Mouse (Mus musculus): ENCODE measurements at regions not wholly inside any gene's neighbourhood (a gene's known extent, or its start where the extent isn't known, plus 50 kb on each side); places are given as distances from the start of the nearest gene placed in this dataset.
A peak's percentile ranks its signal among the peaks of the same experiment; 100 is the strongest.
"Not testable (repeated sequence)": the region's sequence is repeated elsewhere in the genome, so short reads cannot be mapped to it uniquely, and the experiment has no call there.

DNA sequence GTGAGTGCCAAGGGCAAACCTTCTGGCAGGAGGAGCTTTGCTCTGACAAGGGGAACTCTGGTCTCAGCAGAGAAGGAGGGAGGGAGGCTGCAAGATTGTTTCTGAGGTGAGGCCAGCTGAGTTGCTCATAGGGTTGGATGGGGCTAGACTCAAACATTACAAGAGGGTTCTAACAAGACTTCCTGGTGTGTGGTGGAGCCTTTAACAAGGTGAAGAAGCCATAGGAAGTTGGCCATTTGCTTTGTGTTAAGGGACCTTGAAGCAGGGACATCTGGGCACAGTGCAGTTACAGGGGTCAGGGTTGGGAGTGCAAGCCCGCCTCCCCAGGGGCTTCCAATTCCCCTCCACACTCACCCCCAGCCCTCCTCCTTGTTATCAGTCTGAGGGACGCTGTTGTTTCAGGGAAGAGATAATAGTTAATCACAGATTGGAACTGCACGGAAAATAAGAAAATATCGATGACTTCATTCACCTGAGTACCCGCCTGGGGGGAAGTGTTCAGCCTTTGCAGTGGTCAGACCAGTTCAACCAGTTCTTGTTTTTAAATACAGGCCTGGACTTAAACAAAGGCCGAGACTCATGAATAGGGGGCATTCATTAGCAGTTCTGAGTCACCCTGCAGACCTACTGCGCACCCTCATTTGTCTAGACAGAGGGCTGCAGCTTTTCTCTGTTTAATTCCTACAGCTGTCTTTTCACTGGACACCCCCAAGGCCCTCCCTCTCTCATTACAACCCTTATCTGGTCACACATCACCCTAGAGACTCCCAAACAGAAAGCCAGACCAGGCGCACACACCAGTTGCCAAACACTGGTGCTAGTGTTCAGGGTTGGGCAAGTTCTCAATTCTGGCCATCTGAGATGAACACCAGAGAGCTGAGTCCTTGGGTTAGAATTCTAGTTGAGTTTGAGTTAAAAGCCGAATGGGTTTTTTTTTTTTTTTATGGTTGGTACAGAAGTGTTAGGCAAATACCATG, 139.5 kb downstream of the Bcl2l11 start:
- DNase-seq (ENCODE audit: extremely low spot score, low spot score), result no peak

DNA sequence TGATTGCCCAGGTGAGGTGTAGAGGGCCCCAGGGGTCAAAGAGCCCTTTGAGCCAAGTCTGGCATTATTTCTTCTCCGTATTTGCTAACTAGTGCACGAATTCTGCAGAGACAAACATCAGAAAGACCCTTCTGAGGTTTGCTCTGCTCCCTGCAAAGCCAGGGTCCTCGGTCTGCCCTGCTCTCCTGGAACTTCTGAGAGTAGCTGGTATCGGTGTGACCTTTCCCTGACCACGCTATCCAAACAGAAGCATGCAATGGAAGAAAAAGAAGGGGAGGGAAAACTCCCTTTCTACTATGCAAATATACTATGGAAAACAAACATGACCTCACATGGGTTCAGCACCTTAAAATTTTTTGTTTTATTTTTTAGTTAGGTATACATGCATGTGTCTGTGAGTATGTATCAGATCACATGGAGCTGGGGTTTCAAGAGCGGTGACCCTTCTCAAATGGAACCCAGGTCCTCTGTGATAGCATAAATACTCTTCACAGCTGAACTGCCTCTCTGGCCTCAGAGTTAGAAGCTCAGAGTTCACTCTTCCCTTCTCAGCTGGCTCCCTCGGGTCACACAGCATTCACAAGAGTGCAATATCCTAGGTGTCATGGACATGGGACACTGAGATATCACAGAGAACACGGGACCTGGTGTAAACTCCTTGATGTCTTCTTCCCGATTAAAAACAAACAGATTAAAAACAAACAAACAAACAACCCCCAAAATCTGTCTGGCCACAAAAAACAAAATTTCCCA, 144.7 kb downstream of the Bcl2l11 start:
- DNase-seq (ENCODE audit: extremely low spot score, low spot score), result no peak

DNA sequence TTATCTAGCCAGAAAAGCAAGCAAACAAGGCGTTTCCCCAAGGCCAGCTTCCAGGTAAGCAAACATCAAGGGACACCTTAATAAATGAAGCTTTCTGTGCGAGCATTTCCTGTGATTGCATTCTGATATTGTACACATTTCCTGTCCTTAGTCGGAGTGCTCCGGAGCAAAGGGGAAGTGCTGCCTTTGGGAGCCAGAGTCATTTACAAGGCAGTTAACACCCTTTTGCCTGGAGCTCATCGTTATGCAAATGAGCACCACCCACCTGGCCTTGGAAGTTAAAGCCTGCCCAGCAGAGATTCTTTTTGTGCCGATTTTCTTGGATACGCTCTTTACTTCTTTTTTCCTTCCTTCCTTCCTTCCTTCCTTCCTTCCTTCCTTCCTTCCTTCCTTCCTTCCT, 147.0 kb downstream of the Bcl2l11 start:
- no peak for DNase-seq (ENCODE audit: extremely low spot score, low spot score)

DNA sequence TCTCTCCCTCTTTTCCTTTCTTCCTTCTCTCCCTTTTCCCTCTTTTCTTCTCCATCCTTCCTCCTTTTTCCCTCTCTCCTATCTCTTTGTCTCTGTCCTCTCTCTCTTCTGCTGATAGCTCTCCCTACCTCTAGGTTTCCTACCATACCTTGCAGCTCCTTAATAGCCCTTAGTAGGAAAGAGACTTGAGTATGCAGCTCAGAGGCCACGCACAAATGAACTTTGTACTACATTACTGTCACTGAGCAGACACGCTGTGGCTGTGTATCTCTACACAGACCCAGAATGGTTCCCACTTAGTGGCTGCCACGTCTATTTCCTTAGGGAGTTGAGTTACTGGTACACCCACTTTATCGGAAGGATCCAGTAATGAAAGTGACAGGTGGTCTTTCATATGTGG, 147.5 kb downstream of the Bcl2l11 start:
- DNase-seq (ENCODE audit: extremely low spot score, low spot score), result no peak

DNA sequence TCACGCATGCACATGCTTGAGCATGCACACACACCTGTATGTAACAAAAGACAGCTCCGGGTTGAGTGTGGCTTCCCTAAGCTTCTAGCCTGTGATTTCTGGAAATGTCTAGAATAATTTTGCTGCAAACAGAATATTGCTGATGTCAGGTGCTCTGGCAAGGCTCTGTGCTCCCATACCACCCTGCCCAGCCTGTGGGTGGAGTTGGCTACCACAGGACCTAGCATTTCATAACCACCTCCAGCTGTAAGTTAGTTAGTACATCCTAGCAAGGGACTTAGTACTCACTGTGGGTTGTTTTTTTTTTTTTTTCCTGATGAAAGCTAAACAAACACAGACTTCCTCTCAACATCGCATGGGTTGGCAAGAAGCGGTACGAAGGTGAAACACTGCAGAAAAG, 150.5 kb downstream of the Bcl2l11 start:
- DNase-seq (ENCODE audit: extremely low spot score, low spot score), result no peak

DNA sequence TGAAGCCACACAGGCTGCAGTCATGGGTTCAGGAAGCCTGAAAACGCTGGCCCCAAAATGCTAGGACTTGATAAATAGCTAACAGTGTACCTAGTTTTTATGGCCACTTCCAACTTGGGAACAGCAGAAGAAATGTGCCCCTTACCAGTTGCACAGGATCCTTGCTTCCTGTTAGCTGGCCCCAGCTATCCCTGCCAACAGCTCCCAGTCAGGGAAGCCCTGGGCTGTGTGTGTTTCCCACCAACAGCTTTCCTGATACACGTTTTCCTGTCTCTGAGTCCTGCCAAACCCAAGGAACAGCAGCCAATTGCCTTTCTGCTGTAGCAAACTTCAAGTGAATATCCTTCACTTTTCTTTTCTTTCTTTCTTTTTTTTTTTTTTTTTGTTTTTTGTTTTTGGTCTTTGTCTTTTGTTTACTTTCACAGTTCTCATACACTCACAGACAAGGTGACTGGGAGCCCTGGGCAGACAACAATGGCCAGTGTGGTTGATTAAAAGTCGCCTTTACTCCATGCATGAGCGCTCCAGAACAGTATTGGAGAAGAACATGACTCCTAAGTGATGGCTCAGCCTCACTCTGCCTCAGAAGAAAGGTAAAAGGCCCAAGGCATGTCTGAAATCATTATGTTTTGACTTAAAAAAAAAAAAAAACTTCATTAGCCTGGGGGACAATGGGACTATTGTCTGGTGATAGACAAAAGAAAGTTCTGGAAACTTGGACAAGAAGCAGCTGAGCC, 151.7 kb downstream of the Bcl2l11 start:
- no peak for DNase-seq (ENCODE audit: extremely low spot score, low spot score)

DNA sequence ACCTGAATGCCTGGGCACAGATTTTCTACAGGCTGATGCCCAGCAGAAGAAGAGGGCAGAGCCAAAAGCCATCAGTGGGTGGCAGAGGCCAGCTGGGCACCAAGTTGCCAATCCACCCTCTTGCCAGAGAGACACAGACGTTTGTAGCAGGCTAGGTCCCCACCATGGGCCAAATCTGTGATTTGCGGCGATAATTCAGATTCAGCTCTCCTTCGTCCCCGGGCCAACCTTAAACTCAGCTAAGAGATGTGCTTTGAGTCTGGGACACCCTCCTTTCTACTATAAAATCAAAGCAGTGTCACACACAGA, 152.2 kb downstream of the Bcl2l11 start:
- DNase-seq (ENCODE audit: extremely low spot score, low spot score), result no peak

DNA sequence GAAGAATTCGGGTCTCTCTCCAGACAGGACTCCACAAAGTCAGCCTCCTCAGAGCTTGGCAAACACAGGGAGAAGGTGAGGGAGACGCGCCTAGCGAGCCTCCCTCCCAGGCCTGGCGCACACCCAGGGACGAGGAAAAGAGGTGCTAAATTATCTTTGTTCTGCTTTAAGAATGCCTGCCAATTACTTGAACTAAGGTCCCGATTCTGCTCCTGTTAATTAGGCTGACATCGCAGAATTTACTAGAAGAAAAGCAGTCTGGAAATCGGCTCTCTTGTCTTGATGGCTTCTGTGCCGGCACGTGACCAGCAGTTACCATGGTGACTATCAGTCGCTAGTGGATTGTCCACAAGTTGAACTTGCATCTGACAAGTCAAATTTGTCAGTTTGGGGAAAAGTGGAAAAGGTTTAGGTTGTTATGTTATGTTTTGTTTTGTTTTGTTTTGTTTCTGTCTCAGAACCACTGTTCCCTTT, 152.8 kb downstream of the Bcl2l11 start:
- DNase-seq (ENCODE audit: extremely low spot score, low spot score), result no peak

DNA sequence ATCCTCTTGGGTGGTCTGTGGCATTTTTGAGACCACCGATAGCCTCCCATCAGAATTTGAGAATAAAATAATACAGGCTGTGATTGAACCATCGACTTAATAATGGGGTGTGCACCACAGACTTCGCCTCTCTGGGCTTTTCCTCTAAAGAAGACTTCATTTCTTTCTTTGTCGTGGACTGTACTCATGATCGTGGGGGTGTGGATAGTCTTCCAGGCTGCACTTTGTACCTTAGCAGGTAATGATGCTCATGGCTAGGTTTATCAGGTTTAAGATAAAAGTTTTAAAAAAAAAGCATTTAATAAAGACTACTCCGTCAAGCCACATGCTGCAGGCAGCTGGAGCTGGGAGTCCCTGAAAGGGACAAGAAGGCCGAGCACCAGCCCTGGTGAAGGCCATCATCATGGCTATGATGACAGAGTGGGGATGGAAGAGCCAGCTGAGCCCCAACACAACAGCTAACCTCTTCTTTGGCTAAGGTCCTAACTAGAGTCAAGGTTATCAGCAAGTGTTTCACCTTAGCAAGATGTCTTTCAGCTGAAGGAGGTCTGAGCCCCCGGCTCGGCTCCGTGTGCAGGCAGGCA, 153.4 kb downstream of the Bcl2l11 start:
- no peak for DNase-seq (ENCODE audit: extremely low spot score, low spot score)

DNA sequence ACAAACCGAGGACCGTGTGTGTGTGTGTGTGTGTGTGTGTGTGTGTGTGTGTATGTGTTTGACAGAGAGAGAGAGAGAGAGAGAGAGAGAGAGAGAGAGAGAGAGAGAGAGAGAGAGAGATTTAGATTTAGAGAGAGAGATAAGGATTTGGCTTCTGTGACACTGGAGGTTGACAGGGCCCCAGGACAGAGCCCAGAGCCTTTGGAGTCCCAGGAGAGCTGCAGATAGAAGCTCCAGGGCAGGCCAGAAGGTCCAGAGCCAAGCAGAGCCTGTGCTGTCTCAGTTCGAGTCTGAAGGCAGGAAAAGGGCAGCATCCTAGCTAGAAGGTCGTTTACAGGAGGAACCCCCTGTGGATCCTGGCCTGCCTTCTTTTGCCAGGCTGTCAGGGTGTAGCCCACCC, 156.8 kb downstream of the Bcl2l11 start:
- no peak for DNase-seq (ENCODE audit: extremely low spot score, low spot score)

DNA sequence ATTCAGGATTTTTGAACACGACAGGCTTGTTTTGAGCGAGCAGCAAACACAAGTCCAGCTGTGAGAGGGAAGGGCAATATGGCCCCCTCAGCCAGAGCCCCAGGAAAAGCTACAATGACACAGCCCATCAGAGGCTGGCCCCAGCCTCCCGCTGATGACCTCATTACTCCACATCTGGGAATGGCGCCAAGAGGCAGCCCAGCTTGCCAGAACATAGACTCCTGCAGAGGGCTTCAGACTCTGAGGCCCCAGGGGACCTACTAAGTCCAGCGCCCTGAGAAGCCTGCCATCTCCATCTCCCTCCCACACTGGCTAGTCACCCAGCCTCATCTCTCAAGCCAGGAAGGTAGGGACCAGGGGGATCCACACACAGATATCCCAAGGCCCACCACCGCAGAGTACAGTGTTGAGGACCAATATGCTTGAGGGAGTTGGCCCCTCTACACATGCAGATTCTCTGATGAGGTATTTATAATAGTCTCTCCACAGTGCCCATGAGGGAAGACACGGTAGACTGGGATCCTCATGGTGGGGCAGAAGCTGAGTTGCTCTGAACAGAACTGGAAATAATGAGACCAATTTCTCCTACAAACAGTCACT, 159.1 kb downstream of the Bcl2l11 start:
- DNase-seq (ENCODE audit: extremely low spot score, low spot score), result no peak

DNA sequence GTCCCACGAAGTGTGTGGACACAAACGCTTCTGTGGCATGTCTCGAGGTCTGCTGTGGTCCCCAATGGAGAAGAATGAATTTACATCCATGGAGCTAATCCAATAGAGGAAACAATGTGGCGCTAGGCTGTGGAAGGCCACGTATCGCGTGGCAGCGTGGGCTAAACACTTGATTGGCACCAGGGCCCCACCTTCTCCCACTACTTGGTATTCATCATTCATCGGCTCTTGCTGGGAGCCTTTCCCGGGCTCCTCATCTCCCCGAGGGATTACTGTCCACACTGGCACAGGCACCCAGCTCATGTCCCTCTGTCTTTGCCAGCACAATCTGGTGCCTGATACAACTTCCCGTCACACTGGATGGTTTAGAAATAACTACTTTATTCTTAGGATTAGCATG, 159.6 kb downstream of the Bcl2l11 start:
- no peak for DNase-seq (ENCODE audit: extremely low spot score, low spot score)

DNA sequence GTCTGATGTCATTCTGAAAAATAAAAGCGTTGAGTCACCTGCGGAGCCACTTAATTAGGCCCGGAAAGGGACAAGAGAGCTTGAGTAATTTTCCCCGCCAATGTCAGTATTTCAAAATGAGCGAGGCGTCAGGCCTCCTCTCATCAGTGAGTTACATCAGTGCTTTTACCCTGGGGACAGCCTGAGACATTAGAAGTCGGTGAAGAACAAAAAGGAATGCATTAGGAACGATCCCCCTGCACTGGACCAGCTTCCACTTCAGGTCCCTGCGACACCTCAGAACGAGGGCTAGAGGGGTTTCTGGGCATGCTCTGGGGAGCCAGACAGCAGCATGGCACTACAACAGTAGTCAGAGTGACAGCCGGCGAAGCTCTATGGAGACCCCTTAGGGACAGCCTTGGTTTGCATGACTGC, 162.3 kb downstream of the Bcl2l11 start:
- DNase-seq (ENCODE audit: extremely low spot score, low spot score), result no peak

DNA sequence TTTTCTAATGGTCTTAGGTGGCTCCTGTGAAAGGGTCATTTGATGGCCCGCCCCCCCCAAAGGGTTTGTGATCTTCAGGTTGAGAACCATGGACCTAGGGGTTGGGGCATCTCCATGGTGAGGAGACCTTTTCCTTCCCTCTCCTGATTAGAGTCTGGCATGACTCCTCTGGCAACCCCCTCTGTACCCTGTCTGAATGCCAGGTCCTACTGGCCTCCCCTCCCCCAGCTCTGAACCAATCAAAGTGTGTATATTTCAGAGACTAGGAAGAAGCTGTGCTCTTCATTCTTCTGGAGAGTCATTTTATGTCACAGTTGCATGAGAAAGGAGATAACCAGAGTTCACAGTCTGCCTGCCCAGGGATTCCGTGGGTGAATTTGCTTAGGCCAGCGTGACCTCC, 164.8 kb downstream of the Bcl2l11 start:
- no peak for DNase-seq (ENCODE audit: extremely low spot score, low spot score)

DNA sequence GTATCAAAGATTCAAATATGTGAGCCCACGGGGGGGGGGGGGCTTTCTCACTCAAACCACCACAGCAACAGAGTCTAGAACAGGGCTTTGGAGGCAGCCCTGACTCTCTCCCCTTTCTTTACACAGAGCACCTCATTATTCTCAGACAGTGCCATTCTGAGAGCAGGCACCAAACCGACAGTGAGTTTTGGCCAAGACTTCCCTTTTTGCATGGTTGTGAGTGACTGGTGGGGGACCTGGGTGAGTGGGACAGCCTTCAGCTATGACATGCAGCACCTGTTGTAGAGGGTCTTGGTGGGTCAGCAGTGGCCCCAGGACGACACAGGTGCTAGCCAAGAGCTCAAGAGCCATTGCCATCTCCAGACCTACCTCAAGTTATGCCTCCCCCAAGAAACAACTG, 168.8 kb downstream of the Bcl2l11 start:
- DNase-seq (ENCODE audit: extremely low spot score, low spot score), result no peak

DNA sequence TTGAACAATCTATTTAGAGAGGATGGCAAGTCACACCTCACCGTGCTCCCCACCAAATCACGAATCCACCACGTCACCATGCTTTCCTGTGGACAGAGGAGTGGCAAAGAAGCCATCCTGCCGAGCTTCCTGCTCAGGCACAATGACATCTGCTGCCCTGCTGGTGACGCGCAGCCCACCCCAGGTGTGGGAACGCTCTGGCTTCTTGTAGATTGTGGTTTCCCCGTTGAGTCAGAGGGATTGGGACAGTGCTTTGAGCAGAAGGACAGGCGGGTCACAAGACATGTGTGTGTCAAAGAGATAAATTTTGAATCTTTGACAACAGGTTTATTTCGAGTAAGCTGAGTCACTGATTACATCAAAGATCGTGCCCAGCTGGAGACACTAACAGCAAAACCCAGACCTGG, 169.2 kb downstream of the Bcl2l11 start:
- no peak for DNase-seq (ENCODE audit: extremely low spot score, low spot score)

DNA sequence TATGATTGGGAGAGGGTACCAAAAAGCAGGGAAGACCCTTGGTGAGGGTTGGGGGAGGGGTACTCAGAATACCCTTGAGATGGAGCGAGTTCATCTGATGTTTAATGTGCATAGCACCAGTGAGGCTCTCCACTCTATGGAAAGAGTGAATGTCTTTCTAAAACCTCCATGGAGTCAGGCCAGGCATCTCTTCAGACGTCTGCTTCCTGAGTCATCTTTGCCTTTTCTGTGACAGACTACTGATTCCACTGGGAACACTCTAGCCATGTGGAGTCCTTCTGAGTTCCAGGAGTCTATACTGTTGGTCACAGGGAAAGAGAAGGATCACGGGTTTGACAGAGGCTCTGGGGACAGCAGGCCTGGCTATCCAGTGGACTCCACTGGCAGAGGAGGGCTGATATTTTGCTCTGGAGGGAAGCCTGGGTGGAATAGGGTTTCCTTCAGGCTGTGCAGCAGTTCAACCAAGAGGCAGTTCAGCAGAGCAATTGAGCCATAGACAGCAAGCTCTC, 169.9 kb downstream of the Bcl2l11 start:
- DNase-seq (ENCODE audit: extremely low spot score, low spot score), result no peak

DNA sequence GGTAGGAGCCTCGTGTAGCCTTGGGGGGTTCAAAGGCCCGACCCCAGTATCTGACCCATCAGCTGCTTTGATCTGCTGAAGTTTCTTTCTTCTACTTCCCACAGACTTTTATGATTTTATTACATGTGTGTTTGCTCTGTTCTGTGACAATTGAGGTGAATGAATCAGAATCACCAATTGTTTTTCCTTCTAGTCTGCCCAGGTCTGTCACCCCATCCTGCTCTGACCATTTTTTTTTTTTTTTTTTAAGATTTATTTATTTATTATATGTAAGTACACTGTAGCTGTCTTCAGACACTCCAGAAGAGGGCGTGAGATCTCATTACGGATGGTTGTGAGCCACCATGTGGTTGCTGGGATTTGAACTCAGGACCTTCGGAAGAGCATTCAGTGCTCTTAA, 170.6 kb downstream of the Bcl2l11 start:
- DNase-seq (ENCODE audit: extremely low spot score, low spot score), result not testable (repeated sequence)

DNA sequence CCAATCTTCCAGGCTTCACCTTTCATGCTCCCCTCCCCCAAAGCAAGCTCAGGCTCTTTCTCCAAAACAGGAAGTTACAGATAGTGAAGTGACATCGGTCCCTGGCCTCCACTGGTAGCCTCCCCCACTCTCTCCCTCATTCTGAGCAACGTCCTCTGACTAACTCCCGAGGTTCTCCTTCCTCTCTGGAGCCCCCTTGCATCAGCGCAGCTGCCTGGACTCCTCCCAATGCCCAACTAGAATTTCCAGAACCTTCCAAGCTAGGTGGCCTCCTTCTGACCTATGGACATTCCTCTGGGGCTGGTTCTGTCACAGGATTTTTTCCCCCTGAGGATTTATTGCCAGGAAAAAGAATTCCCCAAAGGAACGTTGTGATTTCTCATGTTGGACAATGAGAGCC, 171.1 kb downstream of the Bcl2l11 start:
- peak; percentile 53 for DNase-seq (ENCODE audit: extremely low spot score, low spot score)

DNA sequence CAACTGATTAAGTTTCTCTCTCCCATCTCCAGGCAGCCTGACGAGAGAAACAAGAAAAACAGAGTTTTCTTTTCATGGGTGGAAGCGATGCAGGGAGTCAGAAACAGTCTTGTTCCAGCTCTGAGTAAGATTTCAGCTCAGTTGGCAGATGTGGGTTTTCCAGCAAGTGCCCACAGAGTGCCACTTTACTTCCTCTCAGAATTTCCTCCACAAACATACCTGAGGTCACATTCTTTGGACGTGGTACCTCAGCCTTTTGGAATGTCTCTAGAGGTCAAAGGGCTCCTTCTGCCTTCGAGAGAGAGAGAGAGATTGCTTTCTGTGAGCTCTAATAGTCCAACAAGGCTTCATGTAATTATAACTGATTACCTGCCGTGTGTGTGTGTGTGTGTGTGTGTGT, 172.0 kb downstream of the Bcl2l11 start:
- DNase-seq (ENCODE audit: extremely low spot score, low spot score), result no peak

DNA sequence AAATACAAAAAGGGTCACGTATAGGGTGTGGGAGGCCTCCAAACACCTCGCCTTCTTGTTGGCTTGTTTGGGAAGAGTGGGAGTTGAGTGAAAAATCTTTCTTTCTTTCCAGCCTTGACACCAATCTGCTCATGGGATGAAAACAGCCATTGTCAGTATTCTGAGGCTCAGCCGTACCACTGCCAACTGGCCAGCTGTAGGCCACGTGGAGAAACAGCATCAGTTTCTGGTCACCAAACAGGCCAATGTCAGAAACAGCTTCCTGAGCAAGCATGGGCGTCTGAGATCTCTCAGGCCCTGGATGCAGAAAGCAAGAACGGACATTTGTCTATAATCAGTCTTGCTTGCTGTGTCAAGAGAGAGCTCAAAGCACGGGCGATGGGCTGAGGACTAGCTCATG, 173.2 kb downstream of the Bcl2l11 start:
- no peak for DNase-seq (ENCODE audit: extremely low spot score, low spot score)
